Comparison of ENCODE assay signal across 8 mouse cellular contexts in the genomic region with DNA sequence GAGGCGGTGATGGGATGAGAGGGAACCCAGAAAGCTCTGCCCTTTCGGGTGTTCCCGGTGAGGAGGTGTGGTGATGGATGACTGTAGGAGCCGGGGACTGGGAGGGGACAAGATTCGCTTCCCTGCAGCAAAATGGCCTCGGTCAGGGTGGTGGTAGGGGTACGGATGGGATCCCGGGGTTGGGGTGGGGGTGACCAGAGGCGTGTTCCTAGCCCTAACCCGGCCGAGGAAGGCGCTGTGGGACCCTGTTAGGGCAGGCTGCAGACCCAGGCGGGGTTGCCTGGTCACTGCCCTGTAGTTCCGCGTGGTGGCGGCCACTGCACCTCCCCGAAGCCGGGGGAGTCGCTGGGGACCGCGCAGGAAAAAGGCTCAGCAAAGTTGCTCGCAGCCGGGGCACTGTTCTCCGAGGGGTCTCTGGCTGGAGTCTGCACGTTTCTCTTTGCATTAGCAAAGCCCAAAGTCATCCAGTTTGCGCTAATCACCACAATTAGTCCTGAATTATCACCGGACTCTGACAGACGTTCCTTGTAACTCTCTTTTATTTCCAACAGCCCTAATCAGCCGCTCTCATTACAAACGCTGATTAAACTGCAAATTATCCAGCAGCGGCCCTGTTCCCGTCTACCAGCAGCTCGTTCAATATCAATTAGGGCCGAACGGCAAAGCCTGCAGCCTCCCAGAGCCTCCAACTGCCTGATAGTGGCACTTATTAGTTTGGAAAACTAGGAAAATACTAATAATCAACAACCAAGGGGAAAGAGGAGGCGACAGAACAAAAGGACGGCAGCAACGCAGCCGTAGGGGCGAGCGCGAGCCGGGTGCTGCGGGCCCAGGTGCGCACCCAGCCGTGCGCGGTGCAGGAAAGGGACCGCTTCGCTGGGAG.
DNase-seq lines count a peak whose midpoint lies in the region; ATAC-seq and TF ChIP-seq lines count a peak whose summit lies in the region.

No protein-coding gene starts in this region.

- H3K36me3 ChIP-seq in heart, adult 2 months (ENCODE audit: control insufficient read depth, insufficient read depth, low read length): no peaks in the 10 kb centered on the region
- H3K36me3 ChIP-seq in heart, embryonic 14.5 days (ENCODE audit: control insufficient read depth, insufficient read depth, low read length): no peaks in the 10 kb centered on the region

- H3K9me3 ChIP-seq in heart, embryonic 14.5 days (ENCODE audit: control insufficient read depth, low read length): no peaks in the 10 kb centered on the region

- peaks cover 22% of the 10 kb centered on the region for H3K27me3 ChIP-seq in heart, adult 2 months (ENCODE audit: control insufficient read depth, insufficient read depth, low read length)
- H3K27me3 ChIP-seq in heart, embryonic 14.5 days (ENCODE audit: control insufficient read depth, insufficient read depth, low read length): peaks cover 86% of the 10 kb centered on the region

- H3K4me2 ChIP-seq in heart, embryonic 14.5 days (ENCODE audit: low read length): peak overlapping the region; percentile 97

- peak; percentile 34; the same call in 1 of the 2 replicates for ATAC-seq in common myeloid progenitor, adult 5-6 weeks (replicated peaks; ENCODE audit: low read depth, poor library complexity, severe bottlenecking)
- peak; percentile 50; the same call in 1 of the 2 replicates for ATAC-seq in heart, embryonic 14.5 days (ENCODE audit: insufficient number of reproducible peaks, insufficient read depth, low FRiP score, low read depth)

- TF ChIP-seq CTCF in heart, adult 2 months (IDR thresholded peaks at IDR 0.05): peak; percentile 55

- no peak overlapping the region for H3K9ac ChIP-seq in heart, adult 2 months (ENCODE audit: low read depth, low read length)
- peak overlapping the region; percentile 71 for H3K9ac ChIP-seq in heart, embryonic 14.5 days (ENCODE audit: low read length)

- intact Hi-C loops in heart, adult 2 months (cut with DNase I): loop anchor here (5.0 to 10.0 kb wide), 2 partner anchors 145 to 157 kb away; no protein-coding TSS in a partner anchor
- intact Hi-C loops in heart, postnatal 25 days (cut with DNase I): no loop called here

- peak overlapping the region; percentile 28 for H3K4me3 ChIP-seq in heart, adult 2 months
- H3K4me3 ChIP-seq in heart, embryonic 14.5 days (ENCODE audit: control insufficient read depth in 1 of 2, insufficient read depth in 1 of 2, low read depth in 1 of 2, low read length in 2 of 2): peak overlapping the region; percentile 38 to 56

- TF ChIP-seq POLR2A in heart, adult 2 months (IDR thresholded peaks at IDR 0.05; ENCODE audit: insufficient read depth, low read depth, low read length): no peak

- no peak for TF ChIP-seq EP300 in heart, adult 2 months (IDR thresholded peaks at IDR 0.05; ENCODE audit: insufficient read depth, low read depth, low read length)

- WGBS in heart, adult 2 months: 2% methylated on average over 50 of the region's 50 CpGs
- WGBS in heart, embryonic 14.5 days: 1% methylated on average over 50 of the region's 50 CpGs

- H3K79me2 ChIP-seq in heart, adult 2 months (replicated peaks; ENCODE audit: control insufficient read depth, insufficient read depth, low read length): no peaks in the 10 kb centered on the region

- H3K4me1 ChIP-seq in heart, adult 2 months (ENCODE audit: control insufficient read depth, insufficient read depth, low read length): no peaks in the 10 kb centered on the region
- peaks cover 0 to 6% of the 10 kb centered on the region in 2 experiments; a peak in 1 of 4 replicates for H3K4me1 ChIP-seq in heart, embryonic 14.5 days (ENCODE audit: control insufficient read depth in 2 of 2, insufficient read depth in 2 of 2, low read length in 2 of 2)

- peak; percentile 26 to 44 for DNase-seq in heart, adult 2 months
- DNase-seq in heart, postnatal 25 days (ENCODE audit: low spot score): no peak
- DNase-seq in kidney, postnatal 14 days: peak; percentile 25
- peak; percentile 63 for DNase-seq in mesoderm, embryonic 11.5 days (ENCODE audit: low read depth, low spot score)
- DNase-seq in urinary bladder, postnatal 10 days (ENCODE audit: low spot score): no peak
- DNase-seq in urinary bladder, postnatal 25 days (ENCODE audit: low spot score): no peak

- H3K27ac ChIP-seq in heart, adult 2 months: no peak overlapping the region
- H3K27ac ChIP-seq in heart, embryonic 14.5 days (replicated peaks in 1 of 2; ENCODE audit: control insufficient read depth in 1 of 2, insufficient read depth in 1 of 2, low read depth in 2 of 2, low read length in 2 of 2): no peak overlapping the region

Comparison
In these comparisons a context has a peak if more than half of its experiments do, and no peak if none do; other contexts are left out.
1. DNase-seq: peak in heart, adult 2 months (2 of 2), kidney, postnatal 14 days (single experiment) and mesoderm, embryonic 11.5 days (single experiment); none in heart, postnatal 25 days (single experiment), urinary bladder, postnatal 10 days (single experiment) and urinary bladder, postnatal 25 days (single experiment).